Mouse (Mus musculus): ENCODE results near the gene Rab3c.
A peak's percentile ranks its signal among the peaks of the same experiment; 100 is the strongest.

Gene Rab3c

GRCm38 (mm10) chr13:110018941-110019743 is 261.7 kb downstream of the Rab3c start:
- DNase-seq: peak; percentile 10

- peak; percentile 77 for DNase-seq
Measured at GRCm38 (mm10) chr13:110018431-110018901, 262.3 kb downstream of the Rab3c start.

- DNase-seq: no peak
Measured at GRCm38 (mm10) chr13:110012029-110012428, 268.8 kb downstream of the Rab3c start.

DNA sequence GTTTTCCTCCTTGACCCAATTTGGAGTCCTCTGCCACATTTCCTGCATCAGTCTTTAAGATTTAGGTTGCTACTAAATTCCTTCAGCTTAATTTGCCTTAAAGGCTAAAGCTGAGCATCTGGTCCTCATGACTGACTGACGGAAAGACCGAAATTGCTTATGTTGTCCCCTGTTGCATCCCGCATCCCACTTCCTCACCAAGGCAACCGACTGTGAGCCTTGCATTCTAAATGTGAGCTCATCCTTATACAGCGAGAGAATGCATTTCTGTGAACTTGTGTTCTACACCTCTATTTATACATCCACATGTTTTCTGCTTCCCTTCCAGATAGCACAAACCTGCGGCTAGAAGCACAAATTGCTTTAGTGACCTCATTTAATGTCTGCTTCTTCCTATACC is 269.9 kb downstream of the Rab3c start:
- no peak for DNase-seq

DNA sequence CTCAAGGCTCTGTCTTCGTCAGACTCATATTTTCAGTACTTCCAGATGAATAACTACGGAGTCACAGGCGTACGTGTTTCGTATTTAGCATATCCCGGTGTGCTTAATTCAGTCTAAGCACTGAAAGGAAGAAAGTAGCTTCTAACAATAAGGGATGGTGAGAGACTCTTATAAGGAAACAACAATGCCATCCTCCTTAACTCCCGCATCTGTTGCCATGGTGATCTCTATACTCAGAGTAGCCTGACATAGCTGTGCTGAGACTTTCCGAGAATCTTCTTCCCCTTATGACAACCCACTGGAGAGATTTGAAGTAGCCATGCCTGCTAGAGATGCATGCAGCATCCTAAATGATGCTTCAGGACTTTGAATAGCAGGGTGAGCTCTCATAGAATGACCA is 272.3 kb downstream of the Rab3c start:
- DNase-seq: no peak

GRCm38 (mm10) chr13:110006106-110006781 is 274.6 kb downstream of the Rab3c start:
- DNase-seq: no peak
